Mouse (Mus musculus): ENCODE data around the gene Brwd1. TPM values are rescaled to one million over a fixed set of nuclear protein-coding genes. Genes with fewer than 3 reads are reported as not detected.
"Not testable (repeated sequence)": the region's sequence is repeated elsewhere in the genome, so short reads cannot be mapped to it uniquely, and the experiment has no call there.

Gene Brwd1
- total RNA-seq (2021): 100 to 1,000 TPM; 115 to 123 TPM
- long read RNA-seq, experiment 1, transcript Brwd1-203 (5 exons, 2,382 nt): major isoform, 139 of 152 reads
- long read RNA-seq, experiment 1, partial matches to known transcripts: 3 of 152 reads
- long read RNA-seq, experiment 1, other reads (novel, unspliced or antisense): 10 of 152 reads
- long read RNA-seq, experiment 2, transcript Brwd1-203 (5 exons, 2,382 nt): major isoform, 124 of 129 reads
- long read RNA-seq, experiment 2, partial matches to known transcripts: 2 of 129 reads
- long read RNA-seq, experiment 2, other reads (novel, unspliced or antisense): 3 of 129 reads

GRCm38 (mm10) chr16:96082301-96083178, at the start of gene Brwd1:
Gene Brwd1 (minus strand): TSS chr16:96082526.
- intact Hi-C loops (cut with DNase I): loop anchor here (2.0 kb wide), 1 partner anchor 46 kb away; no protein-coding TSS in a partner anchor
- DNase-seq (ENCODE audit: low spot score in 2 of 2): peak; percentile 91 to 92

GRCm38 (mm10) chr16:96128466-96128865, 46.1 kb upstream of the Brwd1 start:
- DNase-seq (ENCODE audit: low spot score in 2 of 2): no peak
- intact Hi-C loops (cut with DNase I): loop anchor here (2.0 kb wide), 1 partner anchor 46 kb away; the partner anchor contains the start of gene Brwd1

GRCm38 (mm10) chr16:96127657-96128344, 45.5 kb upstream of the Brwd1 start, which contains the start of gene Hmgn1:
Gene Hmgn1 (minus strand): TSS chr16:96127729.
- DNase-seq (ENCODE audit: low spot score in 2 of 2): peak; percentile 95 to 96
- intact Hi-C loops (cut with DNase I): loop anchor here (2.0 kb wide), 1 partner anchor 45 kb away; the partner anchor contains the start of gene Brwd1

GRCm38 (mm10) chr16:96127288-96127656, 44.9 kb upstream of the Brwd1 start:
- intact Hi-C loops (cut with DNase I): no loop called here
- DNase-seq (ENCODE audit: low spot score in 2 of 2): no peak

DNA sequence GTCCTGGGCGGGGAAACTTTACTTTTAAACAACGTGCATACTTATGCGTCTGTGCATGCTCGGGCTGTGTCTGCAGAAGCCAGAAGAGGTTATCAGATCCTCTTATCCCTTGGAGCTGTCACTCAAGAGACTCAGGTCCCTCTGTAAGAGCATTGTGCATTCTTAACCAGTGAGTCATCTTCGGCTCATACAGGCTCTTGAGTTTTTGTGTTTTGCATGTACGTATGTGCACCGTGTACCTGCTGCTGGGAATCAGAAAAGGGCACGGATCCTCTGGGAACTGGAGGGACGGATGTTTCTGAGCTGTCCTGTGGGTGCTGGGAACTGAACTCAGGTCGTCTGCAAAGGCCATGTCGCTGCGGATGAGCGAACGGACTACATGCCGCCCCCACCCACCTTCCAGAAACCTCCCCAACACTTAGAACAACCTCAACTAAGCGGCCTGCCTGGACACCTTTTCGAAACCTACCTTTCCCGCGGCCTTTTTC, 44.4 kb upstream of the Brwd1 start:
- DNase-seq (ENCODE audit: low spot score in 2 of 2): no peak
- intact Hi-C loops (cut with DNase I): no loop called here

GRCm38 (mm10) chr16:96120022-96120623, 37.8 kb upstream of the Brwd1 start:
- intact Hi-C loops (cut with DNase I): no loop called here

DNA sequence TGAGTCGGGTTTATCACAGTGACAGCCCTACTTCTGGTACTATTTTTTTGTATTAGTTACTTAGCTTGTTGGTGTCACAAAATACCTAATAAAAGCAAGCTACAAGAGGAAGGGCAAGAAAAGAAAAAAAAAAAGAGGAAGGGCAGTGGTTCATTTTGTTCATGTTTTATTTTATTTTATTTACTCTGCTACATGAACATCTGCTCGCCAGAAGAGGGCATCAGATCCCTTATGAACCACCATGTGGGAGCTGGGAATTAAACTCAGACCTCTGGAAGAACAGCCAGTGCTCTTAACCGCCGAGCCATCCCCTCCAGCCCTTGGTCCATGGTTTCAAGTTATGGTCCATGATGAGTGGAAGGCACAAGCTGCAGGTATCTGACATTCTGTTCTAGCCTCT, 32.4 kb upstream of the Brwd1 start:
- intact Hi-C loops (cut with DNase I): no loop called here

More at GRCm38 (mm10) chr16:96120022-96120623, 37.8 kb upstream of the Brwd1 start:
- no peak for DNase-seq (ENCODE audit: low spot score in 2 of 2)

DNA sequence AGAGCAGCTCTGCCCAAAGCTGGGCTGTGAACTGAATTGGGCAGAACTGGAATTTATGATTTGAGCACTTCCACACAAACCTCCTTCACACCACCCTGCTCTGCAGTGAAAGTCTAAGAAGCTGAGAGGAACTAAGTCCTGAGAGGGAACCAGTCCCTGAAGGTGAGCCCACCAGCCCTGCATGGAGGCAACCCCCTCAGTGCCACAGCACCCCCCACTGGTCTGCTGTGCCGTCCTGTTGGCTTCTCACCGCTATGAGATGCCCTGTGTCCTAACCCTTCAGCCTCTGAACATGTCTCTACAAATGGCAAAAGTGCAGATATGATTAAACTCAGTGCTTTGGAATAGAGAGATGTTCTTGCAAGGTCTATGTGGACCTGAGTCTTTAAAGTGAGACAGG, 30.4 kb upstream of the Brwd1 start:
- intact Hi-C loops (cut with DNase I): no loop called here
- no peak for DNase-seq (ENCODE audit: low spot score in 2 of 2)

More for the DNA sequence above, 32.4 kb upstream of the Brwd1 start:
- no peak for DNase-seq (ENCODE audit: low spot score in 2 of 2)

DNA sequence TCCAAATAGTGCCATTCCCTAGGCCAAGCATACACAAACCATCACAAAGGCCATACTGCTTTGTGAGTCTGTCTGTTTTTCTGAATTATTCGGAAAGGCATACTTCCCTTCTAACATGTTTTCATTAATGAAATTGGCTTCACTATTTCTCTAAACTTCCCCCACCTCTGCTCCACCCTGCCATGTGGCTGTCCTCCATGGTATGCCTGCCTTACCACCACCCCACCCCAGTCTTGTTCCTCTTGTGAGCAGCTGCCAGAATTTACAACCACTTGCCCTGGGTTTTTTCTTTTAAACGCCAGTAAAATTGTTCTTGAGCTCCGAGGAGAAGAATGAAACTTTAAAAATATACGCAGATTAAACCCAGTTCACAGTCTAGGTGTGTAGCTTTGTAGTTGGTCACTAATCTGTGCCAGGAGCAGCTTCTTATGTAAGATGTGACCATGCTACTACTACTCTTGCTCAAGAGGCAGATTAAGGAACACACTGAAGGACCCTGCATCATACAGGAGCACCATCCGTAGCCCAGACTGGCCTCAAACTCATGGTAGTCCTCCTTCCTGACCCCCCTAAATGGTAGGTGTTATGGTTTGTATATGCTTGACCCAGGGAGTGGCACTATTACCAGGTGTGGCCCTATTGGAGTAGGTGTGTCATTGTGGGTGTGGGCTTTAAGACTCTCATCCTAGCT, 28.5 kb upstream of the Brwd1 start:
- intact Hi-C loops (cut with DNase I): no loop called here
- no peak for DNase-seq (ENCODE audit: low spot score in 2 of 2)

GRCm38 (mm10) chr16:96109673-96110072, 27.3 kb upstream of the Brwd1 start:
- DNase-seq (ENCODE audit: low spot score in 2 of 2): no peak
- intact Hi-C loops (cut with DNase I): no loop called here

DNA sequence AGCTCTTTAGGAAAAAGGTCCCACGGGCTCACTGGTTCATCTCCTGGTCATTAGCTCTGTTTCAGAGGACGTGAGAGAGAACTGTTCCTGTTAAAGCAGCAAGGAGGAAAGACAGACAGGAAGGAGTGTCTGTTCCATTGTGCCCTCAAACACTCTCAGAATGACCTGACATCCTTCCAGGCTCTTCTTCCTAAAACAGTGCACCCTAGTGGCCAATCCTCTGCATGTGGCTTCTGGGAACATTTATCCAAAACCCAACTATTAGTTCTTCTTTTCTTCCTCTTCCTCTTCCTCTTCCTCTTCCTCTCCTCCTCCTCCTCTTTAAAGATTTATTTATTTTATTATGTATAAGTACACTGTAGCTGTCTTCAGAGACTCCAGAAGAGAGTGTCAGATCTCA, 20.7 kb upstream of the Brwd1 start:
- no peak for DNase-seq (ENCODE audit: low spot score in 2 of 2)
- intact Hi-C loops (cut with DNase I): no loop called here

DNA sequence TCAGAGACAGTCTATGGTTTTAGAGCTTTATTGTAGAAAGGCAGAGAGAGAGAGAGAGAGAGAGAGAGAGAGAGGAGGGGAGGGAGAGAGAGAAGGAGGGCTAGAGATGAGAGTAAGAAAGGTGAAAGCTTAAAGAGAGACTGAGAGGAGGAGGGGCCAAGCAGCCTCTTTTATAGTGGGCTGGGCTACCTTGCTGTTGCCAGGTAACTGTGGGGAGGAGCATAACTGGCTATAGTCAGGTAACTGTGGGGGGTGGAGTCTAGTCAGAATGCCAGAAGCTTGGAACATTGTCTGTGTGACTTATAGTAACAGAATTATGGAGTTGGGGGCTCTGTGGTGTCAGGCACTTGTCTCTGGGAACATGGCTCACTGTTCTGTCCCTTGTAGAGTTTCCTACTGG, 15.5 kb upstream of the Brwd1 start:
- intact Hi-C loops (cut with DNase I); DNase-seq (ENCODE audit: low spot score in 2 of 2): not testable (repeated sequence)

GRCm38 (mm10) chr16:96095966-96096365, 13.6 kb upstream of the Brwd1 start:
- intact Hi-C loops (cut with DNase I): no loop called here
- DNase-seq (ENCODE audit: low spot score in 2 of 2): no peak

DNA sequence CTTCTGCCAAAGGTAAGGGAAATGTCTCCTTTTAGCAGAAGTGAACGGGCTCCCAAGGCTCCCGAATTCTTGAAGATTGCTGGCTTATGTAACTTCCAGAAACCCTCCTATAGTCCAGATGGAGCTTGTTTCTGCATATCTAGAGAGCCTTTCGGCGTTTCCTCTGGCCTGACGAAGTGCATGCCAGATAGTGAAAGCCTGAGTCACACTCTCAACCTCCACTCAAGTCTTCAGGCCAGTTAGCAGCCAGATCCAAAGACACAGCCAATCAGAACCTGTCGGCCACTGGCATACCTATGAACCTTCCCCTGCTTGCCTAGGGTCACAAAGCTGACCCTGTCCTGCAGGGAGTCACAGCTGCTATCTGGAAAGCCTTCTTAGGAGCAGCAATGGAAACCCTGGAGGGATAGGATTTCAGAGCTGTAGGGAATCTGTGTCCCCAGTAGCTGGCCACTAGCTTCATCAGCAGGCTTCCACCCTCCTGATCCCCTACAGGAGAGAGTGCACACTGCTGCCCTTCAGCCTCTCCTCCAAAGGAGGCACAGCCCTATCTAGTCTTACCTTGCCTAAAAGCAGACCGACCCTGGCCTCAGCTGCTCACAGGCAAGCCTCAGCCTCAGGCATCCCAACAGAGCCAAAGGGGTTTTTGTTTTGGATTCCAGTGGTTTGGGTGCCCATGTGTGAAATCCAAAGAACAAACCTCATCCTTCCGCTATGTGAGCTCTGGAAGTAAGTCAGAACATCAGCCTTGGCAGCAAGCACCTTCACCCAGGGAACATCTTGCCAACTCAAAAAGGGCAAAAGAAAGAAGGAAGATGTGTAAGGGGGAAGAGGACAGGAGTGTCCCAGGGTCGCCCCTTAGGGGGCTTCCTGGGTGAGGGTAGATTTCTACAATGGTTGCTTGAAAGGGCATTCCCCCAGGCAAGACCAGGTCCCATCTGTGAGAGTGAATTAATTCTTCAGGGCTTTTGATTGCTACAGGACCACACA, 9.5 kb upstream of the Brwd1 start:
- intact Hi-C loops (cut with DNase I): no loop called here
- no peak for DNase-seq (ENCODE audit: low spot score in 2 of 2)

DNA sequence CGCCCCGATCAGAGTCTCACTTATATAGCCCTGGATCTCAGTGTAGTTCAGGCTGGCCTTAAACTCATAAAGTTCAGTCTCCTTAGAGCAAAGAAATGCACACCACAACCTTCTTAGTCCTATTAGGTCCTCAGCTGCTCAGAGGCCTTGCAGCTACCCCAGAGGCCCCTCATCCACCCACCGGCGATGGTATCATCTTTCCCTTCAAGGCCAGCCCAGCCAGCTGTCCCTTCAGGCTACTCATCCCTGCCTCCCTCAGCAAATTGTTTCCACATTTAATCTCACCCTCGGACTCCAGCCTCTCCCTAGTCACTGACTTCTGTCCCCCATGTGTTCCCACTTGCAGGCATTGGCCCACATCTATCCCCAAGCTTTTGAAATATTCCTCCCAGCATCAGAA, 5.8 kb upstream of the Brwd1 start:
- intact Hi-C loops (cut with DNase I): no loop called here
- DNase-seq (ENCODE audit: low spot score in 2 of 2): no peak

DNA sequence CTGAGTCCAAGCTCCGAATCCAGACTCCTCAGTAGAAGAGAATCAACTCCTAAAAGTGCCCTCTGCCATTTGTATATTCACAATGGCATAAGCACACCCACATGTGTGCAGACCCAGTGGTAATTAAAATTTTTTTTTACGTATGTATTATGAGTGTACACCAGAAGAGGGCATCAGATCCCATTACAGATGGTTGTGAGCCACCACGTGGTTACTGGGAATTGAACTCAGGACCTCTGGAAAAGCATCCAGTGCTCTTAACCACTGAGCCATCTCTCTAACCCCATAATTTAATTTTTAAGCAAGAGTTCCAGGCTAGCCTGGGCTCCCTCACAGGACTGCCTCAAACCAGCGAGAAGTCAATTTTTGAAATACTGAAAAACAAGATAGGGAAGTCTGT, 5.1 kb upstream of the Brwd1 start:
- no peak for DNase-seq (ENCODE audit: low spot score in 2 of 2)
- intact Hi-C loops (cut with DNase I): no loop called here

GRCm38 (mm10) chr16:96087001-96087400, 4.7 kb upstream of the Brwd1 start:
- intact Hi-C loops (cut with DNase I): no loop called here
- no peak for DNase-seq (ENCODE audit: low spot score in 2 of 2)

DNA sequence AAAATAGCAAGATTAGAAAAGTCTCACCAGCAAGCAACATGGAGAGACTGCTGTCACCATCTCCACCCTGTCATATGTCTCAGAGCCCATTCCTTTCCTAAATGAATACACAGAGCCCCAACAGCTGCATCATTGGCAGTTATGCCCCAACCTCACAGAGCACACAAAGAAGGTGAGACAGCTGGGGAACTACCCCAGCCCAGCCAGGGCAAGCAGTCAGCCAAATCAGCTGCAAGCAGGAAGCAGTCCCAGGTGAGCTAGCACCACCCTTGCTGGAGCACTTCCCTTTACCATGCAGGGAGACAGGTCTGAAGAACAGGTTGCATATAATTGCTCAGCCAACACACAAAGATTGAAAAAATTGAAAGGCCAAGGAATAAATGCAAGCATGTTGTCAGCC, 3.3 kb upstream of the Brwd1 start:
- DNase-seq (ENCODE audit: low spot score in 2 of 2): no peak
- intact Hi-C loops (cut with DNase I): no loop called here

All from left cerebral cortex, postnatal 14 days (tissue).